Mouse (Mus musculus) C2C12 (cell line): ENCODE results near the gene Zic3.

Source experiments
- CEBPB ChIP-seq: IDR thresholded peaks from one replicate; pipeline ENCODE4 v1.6.1; 2011; ENCODE audit warnings: low read depth, mild to moderate bottlenecking, control low read depth, moderate library complexity
- CTCF ChIP-seq: IDR thresholded peaks from one replicate; pipeline ENCODE4 v1.5.1; 2011; ENCODE audit not compliant: control insufficient read depth, insufficient read depth, insufficient read length
- MAX ChIP-seq: IDR thresholded peaks from one replicate; pipeline ENCODE4 v1.6.1; 2011; ENCODE audit warnings: mild to moderate bottlenecking, control low read depth
- MYOD1 ChIP-seq: IDR thresholded peaks from one replicate; pipeline ENCODE4 v1.6.1; 2011; ENCODE audit warnings: low read depth; ENCODE audit not compliant: control insufficient read depth, insufficient read length
- MYOG ChIP-seq: IDR thresholded peaks from one replicate; pipeline ENCODE4 v1.6.1; 2011; ENCODE audit not compliant: control insufficient read depth, insufficient read length; ENCODE audit errors: extremely low read depth
- USF1 ChIP-seq: IDR thresholded peaks from one replicate; pipeline ENCODE4 v1.6.1; 2011; ENCODE audit warnings: low read depth, mild to moderate bottlenecking, control low read depth, moderate library complexity

GRCm38 (mm10) chrX:58028858-58029257 lies 6.4 kb downstream of the Zic3 start:
- TF ChIP-seq CTCF (no peak), USF1 (no peak), MAX (no peak), MYOG (no peak), MYOD1 (no peak), CEBPB (no peak)
